Mouse (Mus musculus): Measurements from ENCODE around the gene Dpep2nb.
A peak's percentile ranks its signal among the peaks of the same experiment; 100 is the strongest.
"Not testable (repeated sequence)": the region's sequence is repeated elsewhere in the genome, so short reads cannot be mapped to it uniquely, and the experiment has no call there.

Gene Dpep2nb

GRCm38 (mm10) chr8:106006413-106006812 is 638 bp upstream of the Dpep2nb start:
- no peak for DNase-seq

GRCm38 (mm10) chr8:106004538-106005207 is 1.1 kb downstream of the Dpep2nb start:
- no peak for DNase-seq

GRCm38 (mm10) chr8:106001908-106002307 is 3.9 kb downstream of the Dpep2nb start:
- no peak for DNase-seq

- DNase-seq, result no peak
Measured at GRCm38 (mm10) chr8:105998971-105999370, 6.8 kb downstream of the Dpep2nb start.

- DNase-seq, result no peak
Measured at GRCm38 (mm10) chr8:105996359-105996758, 9.4 kb downstream of the Dpep2nb start.

- no peak for DNase-seq
Measured at GRCm38 (mm10) chr8:105993226-105993625, 12.5 kb downstream of the Dpep2nb start.

GRCm38 (mm10) chr8:105992499-105992898 is 13.3 kb downstream of the Dpep2nb start:
- no peak for DNase-seq

- DNase-seq, result no peak
Measured at GRCm38 (mm10) chr8:105991546-105991945, 14.2 kb downstream of the Dpep2nb start.

- DNase-seq, result peak; percentile 45
Measured at GRCm38 (mm10) chr8:105990856-105991387, 14.9 kb downstream of the Dpep2nb start, which contains the start of gene Dus2. Gene Dus2, plus strand, starts transcription at chr8:105991337.

GRCm38 (mm10) chr8:105988546-105988945 is 17.2 kb downstream of the Dpep2nb start:
- DNase-seq, result no peak

- not testable (repeated sequence) for DNase-seq
Measured at GRCm38 (mm10) chr8:105983406-105983805, 22.4 kb downstream of the Dpep2nb start.

GRCm38 (mm10) chr8:105981146-105981545 is 24.6 kb downstream of the Dpep2nb start:
- no peak for DNase-seq

- no peak for DNase-seq
Measured at GRCm38 (mm10) chr8:105979325-105979724, 26.4 kb downstream of the Dpep2nb start, which contains the start of gene Dpep3. Gene Dpep3, minus strand, starts transcription at chr8:105979429.

GRCm38 (mm10) chr8:105975363-105975762 is 30.4 kb downstream of the Dpep2nb start:
- no peak for DNase-seq

GRCm38 (mm10) chr8:105971019-105971720 is 34.6 kb downstream of the Dpep2nb start:
- no peak for DNase-seq

- DNase-seq, result no peak
Measured at GRCm38 (mm10) chr8:105969367-105969766, 36.4 kb downstream of the Dpep2nb start.

GRCm38 (mm10) chr8:105966692-105967311 is 39.0 kb downstream of the Dpep2nb start:
- DNase-seq, result no peak

- peak; percentile 40 for DNase-seq
Measured at GRCm38 (mm10) chr8:105965905-105966341, 39.9 kb downstream of the Dpep2nb start, which contains the start of gene Slc12a4. Gene Slc12a4, minus strand, starts transcription at chr8:105966097.

GRCm38 (mm10) chr8:105965266-105965904 is 40.4 kb downstream of the Dpep2nb start:
- no peak for DNase-seq

GRCm38 (mm10) chr8:105964506-105965265 is 41.1 kb downstream of the Dpep2nb start:
- no peak for DNase-seq

- no peak for DNase-seq
Measured at GRCm38 (mm10) chr8:105961536-105961935, 44.2 kb downstream of the Dpep2nb start.

GRCm38 (mm10) chr8:105961101-105961500 is 44.7 kb downstream of the Dpep2nb start:
- no peak for DNase-seq
